Mouse (Mus musculus): Measurements from ENCODE around the gene Eef2.
A peak's percentile ranks its signal among the peaks of the same experiment; 100 is the strongest.
"Not testable (repeated sequence)": the region's sequence is repeated elsewhere in the genome, so short reads cannot be mapped to it uniquely, and the experiment has no call there.

Eef2 gene

DNA sequence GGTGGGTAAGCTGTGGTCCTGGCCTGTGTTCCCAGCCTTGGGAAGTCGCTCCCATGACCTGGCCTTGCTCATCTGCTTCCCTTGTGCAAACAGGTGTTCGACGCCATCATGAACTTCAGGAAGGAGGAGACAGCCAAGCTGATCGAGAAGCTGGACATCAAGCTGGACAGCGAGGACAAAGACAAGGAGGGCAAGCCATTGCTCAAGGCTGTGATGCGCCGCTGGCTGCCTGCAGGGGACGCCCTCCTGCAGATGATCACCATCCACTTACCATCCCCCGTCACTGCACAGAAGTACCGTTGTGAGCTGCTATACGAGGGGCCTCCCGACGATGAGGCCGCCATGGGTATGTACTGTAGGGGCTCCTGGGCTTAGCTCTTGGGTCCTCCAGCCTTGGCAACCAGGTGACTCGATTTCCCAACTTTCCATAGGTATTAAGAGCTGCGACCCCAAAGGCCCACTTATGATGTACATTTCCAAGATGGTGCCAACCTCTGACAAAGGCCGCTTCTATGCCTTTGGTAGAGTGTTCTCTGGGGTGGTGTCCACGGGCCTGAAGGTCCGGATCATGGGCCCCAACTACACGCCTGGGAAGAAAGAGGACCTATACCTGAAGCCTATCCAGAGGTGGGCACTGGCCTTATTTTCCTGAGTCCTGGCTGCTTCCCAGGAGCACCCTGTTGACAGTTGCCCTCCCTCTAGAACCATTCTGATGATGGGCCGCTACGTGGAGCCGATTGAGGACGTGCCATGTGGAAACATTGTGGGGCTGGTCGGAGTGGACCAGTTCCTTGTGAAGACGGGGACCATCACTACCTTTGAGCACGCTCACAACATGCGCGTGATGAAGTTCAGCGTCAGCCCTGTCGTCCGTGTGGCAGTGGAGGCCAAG lies 3.3 kb downstream of the Eef2 start:
- DNase-seq (ENCODE audit: low read depth, low spot score) = no peak

- DNase-seq (ENCODE audit: low read depth, low spot score) = no peak
These were observed 4.5 kb downstream of the Eef2 start for GRCm38 (mm10) chr10:81180946-81181345.

GRCm38 (mm10) chr10:81181860-81182259 lies 5.4 kb downstream of the Eef2 start:
- not testable (repeated sequence) for DNase-seq (ENCODE audit: low read depth, low spot score)

- peak; percentile 99 for DNase-seq (ENCODE audit: low read depth, low spot score)
These were observed 6.2 kb downstream of the Eef2 start, which contains the start of gene Dapk3 for GRCm38 (mm10) chr10:81182336-81183333. TSS of gene Dapk3 (plus strand) at chr10:81183005.

- DNase-seq (ENCODE audit: low read depth, low spot score) = no peak
These were observed 7.4 kb downstream of the Eef2 start, which contains the start of gene 4930442H23Rik for GRCm38 (mm10) chr10:81183805-81184204. TSS of gene 4930442H23Rik (minus strand) at chr10:81183849.

- no peak for DNase-seq (ENCODE audit: low read depth, low spot score)
These were observed 8.3 kb downstream of the Eef2 start for GRCm38 (mm10) chr10:81184765-81185164.

- DNase-seq (ENCODE audit: low read depth, low spot score) = no peak
These were observed 10.7 kb downstream of the Eef2 start for GRCm38 (mm10) chr10:81187161-81187560.

- DNase-seq (ENCODE audit: low read depth, low spot score) = no peak
These were observed 13.4 kb downstream of the Eef2 start for GRCm38 (mm10) chr10:81189821-81190220.

GRCm38 (mm10) chr10:81190236-81190911 lies 13.9 kb downstream of the Eef2 start:
- no peak for DNase-seq (ENCODE audit: low read depth, low spot score)

GRCm38 (mm10) chr10:81190912-81191321 lies 14.5 kb downstream of the Eef2 start:
- no peak for DNase-seq (ENCODE audit: low read depth, low spot score)

GRCm38 (mm10) chr10:81191342-81191982 lies 15.0 kb downstream of the Eef2 start:
- DNase-seq (ENCODE audit: low read depth, low spot score) = no peak

- peak; percentile 79 for DNase-seq (ENCODE audit: low read depth, low spot score)
These were observed 16.0 kb downstream of the Eef2 start for GRCm38 (mm10) chr10:81192270-81192967.

DNA sequence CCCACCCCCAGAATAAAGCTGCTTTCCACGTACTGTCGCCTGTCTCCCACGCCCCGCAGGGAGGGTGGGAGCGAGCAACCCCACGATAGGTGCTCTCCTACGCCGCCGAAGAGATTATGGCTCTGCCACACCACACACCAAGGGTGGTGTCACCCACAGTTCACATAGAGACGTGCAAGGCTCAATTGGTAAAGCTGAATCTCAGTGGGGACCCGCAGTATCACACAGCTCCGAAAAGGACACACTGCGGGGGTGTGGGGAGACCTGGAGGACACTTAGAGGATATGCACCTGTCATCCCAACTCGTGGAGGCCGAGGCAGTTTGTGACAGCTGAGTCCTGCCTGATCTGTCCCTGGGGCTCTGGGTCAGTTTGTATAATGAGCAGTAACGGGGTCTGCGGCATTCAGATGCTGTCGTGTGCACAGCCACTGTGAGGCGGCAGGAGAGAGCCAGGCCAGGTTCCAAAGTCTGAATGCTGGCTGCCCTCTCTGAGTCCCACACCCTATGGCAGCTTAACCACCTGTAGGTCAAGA lies 16.6 kb downstream of the Eef2 start:
- DNase-seq (ENCODE audit: low read depth, low spot score) = no peak

DNA sequence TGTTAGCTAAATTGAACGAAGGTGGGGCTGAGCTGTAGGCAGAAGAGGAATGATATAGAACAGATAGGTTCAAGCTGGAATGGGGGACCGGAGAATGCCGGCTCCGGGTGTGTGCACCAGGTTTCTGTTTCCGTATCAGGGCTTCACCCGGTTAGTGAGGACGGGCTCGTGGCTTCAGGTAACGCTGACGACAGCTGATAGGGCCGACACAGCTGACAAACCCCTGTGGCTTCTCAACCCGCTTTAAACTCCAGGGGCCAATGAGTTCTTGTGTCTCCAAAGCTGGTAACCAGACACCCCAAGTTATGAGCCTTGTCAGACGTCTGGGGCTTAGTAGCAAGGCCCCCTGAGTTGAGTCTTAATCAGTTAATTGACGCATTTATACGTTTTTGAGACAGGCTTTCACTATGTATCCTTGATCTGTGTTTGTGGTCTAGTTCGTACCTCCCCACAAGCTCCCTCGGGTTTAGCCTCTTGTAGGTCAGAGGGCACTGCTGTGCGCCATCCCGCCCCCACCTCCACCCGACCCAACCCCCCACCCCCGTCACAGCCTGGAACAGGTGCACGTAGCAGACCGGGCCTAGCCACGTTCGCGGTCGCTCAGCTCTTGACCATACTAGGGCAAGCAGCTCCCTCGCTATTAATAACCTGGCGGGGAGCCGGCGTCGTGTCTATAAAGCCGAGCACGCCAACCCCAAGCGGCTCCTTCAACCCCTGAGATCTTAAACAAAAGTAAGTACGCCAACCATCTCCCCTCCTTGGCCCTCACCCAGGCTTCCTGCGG lies 17.8 kb downstream of the Eef2 start:
- no peak for DNase-seq (ENCODE audit: low read depth, low spot score)

DNA sequence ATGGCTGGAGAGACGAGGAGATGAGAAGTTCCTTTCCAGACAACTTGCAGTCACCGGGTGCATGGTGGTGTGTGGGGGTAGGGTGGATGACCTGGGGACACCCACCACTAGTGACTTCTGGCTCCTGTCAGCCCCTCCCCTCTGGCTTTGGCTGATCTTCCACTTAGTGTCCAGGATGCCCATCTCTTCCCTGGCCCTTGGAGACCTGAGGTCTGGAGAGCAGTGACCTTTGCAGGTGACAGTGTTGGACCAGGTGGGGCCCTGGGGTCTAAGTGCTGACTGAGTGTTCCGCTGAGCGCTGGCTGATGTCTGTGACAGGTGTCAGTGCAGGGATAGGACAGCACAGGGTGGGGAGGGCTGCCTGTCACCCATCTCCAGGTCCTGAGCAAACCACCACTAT lies 18.9 kb downstream of the Eef2 start:
- no peak for DNase-seq (ENCODE audit: low read depth, low spot score)

- DNase-seq (ENCODE audit: low read depth, low spot score) = no peak
These were observed 20.1 kb downstream of the Eef2 start for GRCm38 (mm10) chr10:81196470-81197065.

DNA sequence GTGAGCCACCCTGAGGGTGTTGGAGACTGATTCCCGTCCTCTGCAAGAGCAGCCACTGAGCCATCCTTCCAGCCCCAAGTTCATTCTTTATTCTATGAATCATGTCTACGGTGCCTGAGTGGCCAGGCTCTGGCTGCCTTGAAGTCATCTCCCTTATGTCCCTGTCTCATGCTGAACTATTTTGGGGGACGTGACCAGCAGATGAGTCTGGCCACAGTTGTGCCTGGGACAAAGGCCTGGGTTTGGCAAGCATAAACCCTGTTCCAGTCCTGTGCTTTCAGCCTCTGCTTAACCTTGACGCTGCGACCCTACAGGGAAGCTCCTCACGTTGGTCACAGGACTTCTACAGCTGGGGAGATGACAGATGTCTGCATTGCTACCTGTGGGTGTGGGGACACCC lies 20.9 kb downstream of the Eef2 start:
- DNase-seq (ENCODE audit: low read depth, low spot score) = no peak

GRCm38 (mm10) chr10:81198230-81198629 lies 21.8 kb downstream of the Eef2 start:
- DNase-seq (ENCODE audit: low read depth, low spot score) = peak; percentile 60

DNA sequence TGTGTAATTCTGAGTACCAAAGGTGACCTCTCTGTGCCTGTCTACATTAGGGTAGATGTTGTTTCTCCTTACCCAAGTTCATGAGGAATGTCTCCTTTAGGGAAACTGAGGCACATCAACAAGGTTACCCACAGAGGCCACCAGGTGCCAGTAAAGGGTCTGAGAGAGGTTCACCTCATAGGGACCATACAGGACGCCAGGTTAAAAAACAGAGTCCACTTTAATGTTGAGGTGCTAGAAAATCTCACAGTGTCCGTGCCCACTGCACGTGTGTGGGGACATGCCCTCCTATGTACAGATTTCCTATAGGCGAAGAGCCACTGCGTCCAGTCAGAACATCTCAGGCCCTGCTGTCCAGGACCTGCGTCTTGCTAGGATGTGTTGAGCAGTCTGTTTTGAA lies 22.6 kb downstream of the Eef2 start:
- no peak for DNase-seq (ENCODE audit: low read depth, low spot score)

Data from embryo, embryonic 11.5 days (tissue).